Mouse (Mus musculus) spleen, adult 2 months (tissue): Measurements from ENCODE around the gene Map2k6. TPM values are rescaled to one million over a fixed set of nuclear protein-coding genes. Genes with fewer than 3 reads are reported as not detected.

Experiments
- DNase-seq, 2 experiments: peaks; one replicate each; pipeline versions ENCODE4 v3.0.0 to v3.0.0-alpha.2; 2012 to 2021; ENCODE audit warnings: low spot score in 2 of 2, low read depth in 1 of 2
- H3K27ac ChIP-seq: fragments of 200-500 bp; 2 replicates; pipeline ENCODE4 v1.5.1; 2012; ENCODE audit warnings: low read length, inconsistent platforms; ENCODE audit not compliant: insufficient read depth
- H3K27me3 ChIP-seq: fragments of 200-500 bp; 2 replicates; pipeline ENCODE4 v1.6.1; 2012; ENCODE audit warnings: mild to moderate bottlenecking, moderate library complexity, low read length, inconsistent platforms; ENCODE audit not compliant: control insufficient read depth, insufficient read depth
- H3K36me3 ChIP-seq: fragments of 200-500 bp; 2 replicates; pipeline ENCODE4 v1.6.1; 2012; ENCODE audit warnings: mild to moderate bottlenecking, low read length, inconsistent platforms; ENCODE audit not compliant: control insufficient read depth, insufficient read depth
- H3K4me1 ChIP-seq: fragments of 200-500 bp; 2 replicates; pipeline ENCODE4 v1.6.1; 2011; ENCODE audit warnings: inconsistent platforms; ENCODE audit not compliant: control insufficient read depth, insufficient read depth, insufficient read length
- H3K4me3 ChIP-seq: fragments of 200-500 bp; 2 replicates; pipeline ENCODE4 v1.5.1; 2011; ENCODE audit warnings: mild to moderate bottlenecking, inconsistent platforms; ENCODE audit not compliant: insufficient read depth, insufficient read length; ENCODE audit errors: extremely low read depth
- CTCF ChIP-seq: fragments of 200-500 bp; IDR thresholded peaks from 2 replicates; pipeline ENCODE4 v1.5.1; 2011; ENCODE audit warnings: mild to moderate bottlenecking, inconsistent platforms; ENCODE audit not compliant: insufficient read depth, insufficient read length, insufficient replicate concordance; ENCODE audit errors: extremely low read depth
- POLR2A ChIP-seq: fragments of 200-500 bp; IDR thresholded peaks from 2 replicates; pipeline ENCODE4 v1.6.1; 2011; ENCODE audit warnings: low read depth, low read length, inconsistent platforms
- WGBS: fragments of 180-500 bp; shearing (Covaris S2); methylation state at CpG from one replicate; pipeline ENCODE4 v1.1.7; 2018; 5-methylcytosine and 5-hydroxymethylcytosine counted together
- polyA plus RNA-seq: library from polyadenylated mRNA; depleted of rRNA; stranded (reverse); fragments of >200 nt; gene quantifications from 2 replicates; pipeline ENCODE4 v1.2.3, GENCODE M21; 2012

The Map2k6 gene
- polyA plus RNA-seq, 1 experiment = 2.1 TPM

DNA sequence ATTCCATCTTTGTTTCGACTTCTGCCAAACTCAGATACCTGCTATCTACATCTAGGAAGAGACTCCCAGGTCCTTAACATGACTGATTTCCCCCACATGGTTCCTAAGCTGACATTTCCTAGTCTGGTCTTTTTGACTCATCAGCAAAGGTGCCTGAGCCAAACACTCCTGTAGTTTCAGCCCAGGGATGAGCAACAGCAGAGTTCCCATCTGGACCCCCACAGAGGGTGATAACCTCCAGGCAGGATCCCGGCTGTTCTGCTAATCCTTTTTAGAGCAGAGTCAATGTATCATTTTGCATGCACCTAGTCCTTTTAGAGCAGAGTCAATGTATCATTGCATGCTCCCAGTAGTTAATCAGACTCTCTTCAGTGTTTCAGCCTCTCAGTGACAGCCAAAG is 82.5 kb downstream of the Map2k6 start:
- no peak for DNase-seq
- no peak overlapping the region for H3K27ac ChIP-seq
- TF ChIP-seq POLR2A = no peak
- no peak for TF ChIP-seq CTCF
- no peaks in the 10 kb centered on the region for H3K36me3 ChIP-seq
- H3K27me3 ChIP-seq = no peaks in the 10 kb centered on the region
- H3K4me1 ChIP-seq = peaks cover 5% of the 10 kb centered on the region; the same call in 1 of the 2 replicates
- H3K4me3 ChIP-seq = no peak overlapping the region
- WGBS = 99% methylated on average over 2 of the region's 2 CpGs

DNA sequence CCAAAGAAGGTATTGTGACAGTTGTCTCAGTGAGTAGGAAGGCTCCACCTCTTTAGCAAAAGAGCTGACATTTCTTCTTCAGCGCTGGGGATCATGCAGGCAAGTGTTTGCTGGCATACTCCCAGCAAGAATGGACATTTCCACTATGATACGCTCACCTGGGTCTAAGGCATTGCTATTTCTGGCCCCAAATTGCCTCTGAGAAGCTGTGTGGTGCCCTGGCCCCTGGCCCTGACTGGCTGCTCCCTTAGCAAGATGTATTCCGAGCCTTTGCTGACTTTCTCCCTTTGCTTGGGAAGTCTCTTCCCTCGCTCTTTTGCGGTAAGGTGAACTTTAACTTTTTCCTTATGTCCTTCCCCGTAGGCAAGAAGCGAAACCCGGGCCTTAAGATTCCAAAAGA is 83.3 kb downstream of the Map2k6 start:
- WGBS = 93% methylated on average over 8 of the region's 8 CpGs
- no peaks in the 10 kb centered on the region for H3K36me3 ChIP-seq
- DNase-seq = no peak

DNA sequence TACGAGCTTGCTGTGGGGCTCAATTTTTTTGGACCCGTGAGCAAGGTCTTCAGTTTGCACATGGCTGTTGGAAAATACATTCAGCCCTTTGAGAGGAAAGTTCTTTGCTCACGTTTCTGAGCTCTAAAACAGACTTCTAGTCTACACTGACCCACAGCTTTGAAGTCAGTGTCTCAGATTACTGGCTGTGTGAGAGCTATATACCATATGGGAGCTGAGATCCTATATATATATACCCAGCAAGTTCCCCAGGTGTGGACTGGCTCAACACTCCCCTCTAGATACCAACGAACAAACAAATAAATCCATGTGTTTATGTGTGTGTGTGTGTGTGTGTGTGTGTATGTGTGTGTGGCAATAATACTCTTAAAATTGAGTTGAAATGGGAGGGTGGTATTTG is 83.7 kb downstream of the Map2k6 start:
- Histone ChIP-seq H3K4me3 (no peak overlapping the region), H3K36me3 (no peaks in the 10 kb centered on the region), H3K27me3 (no peaks in the 10 kb centered on the region), H3K27ac (no peak overlapping the region), H3K4me1 (peaks cover 5% of the 10 kb centered on the region; the same call in 1 of the 2 replicates)
- TF ChIP-seq CTCF (no peak), POLR2A (no peak)
- 91% methylated on average over 4 of the region's 4 CpGs for WGBS
- no peak for DNase-seq

More for the DNA sequence above, 83.3 kb downstream of the Map2k6 start:
- no peak for TF ChIP-seq CTCF
- TF ChIP-seq POLR2A = no peak
- Histone ChIP-seq H3K4me1 (peaks cover 5% of the 10 kb centered on the region; the same call in 1 of the 2 replicates), H3K27me3 (no peaks in the 10 kb centered on the region), H3K27ac (no peak overlapping the region), H3K4me3 (no peak overlapping the region)

DNA sequence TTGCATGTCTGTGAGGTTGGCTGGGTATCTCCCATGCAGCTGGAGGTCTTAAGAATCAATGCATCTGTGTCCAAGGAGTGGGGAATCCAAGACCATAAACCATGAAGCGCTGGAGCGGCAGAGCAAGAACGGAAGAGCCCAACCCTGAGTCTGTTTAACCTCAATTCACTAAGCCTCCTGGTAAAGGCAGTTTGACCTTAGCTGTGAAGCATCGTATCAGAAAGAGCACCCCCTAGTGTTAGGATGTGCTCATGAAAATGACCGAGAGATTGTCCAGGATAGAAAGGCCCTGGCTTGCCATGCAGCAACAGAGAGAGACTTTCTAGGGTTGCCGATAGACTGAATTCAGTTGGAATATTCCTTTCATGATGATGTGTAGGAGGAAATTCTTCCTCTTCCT is 84.2 kb downstream of the Map2k6 start:
- DNase-seq = peak; percentile 27 to 36
- H3K27ac ChIP-seq = no peak overlapping the region
- H3K4me1 ChIP-seq = peaks cover 5% of the 10 kb centered on the region; the same call in 1 of the 2 replicates
- H3K4me3 ChIP-seq = no peak overlapping the region
- no peak for TF ChIP-seq POLR2A
- peak; percentile 46; the same call in 1 of the 2 replicates for TF ChIP-seq CTCF
- no peaks in the 10 kb centered on the region for H3K27me3 ChIP-seq
- H3K36me3 ChIP-seq = no peaks in the 10 kb centered on the region
- 13% methylated on average over 6 of the region's 6 CpGs for WGBS

DNA sequence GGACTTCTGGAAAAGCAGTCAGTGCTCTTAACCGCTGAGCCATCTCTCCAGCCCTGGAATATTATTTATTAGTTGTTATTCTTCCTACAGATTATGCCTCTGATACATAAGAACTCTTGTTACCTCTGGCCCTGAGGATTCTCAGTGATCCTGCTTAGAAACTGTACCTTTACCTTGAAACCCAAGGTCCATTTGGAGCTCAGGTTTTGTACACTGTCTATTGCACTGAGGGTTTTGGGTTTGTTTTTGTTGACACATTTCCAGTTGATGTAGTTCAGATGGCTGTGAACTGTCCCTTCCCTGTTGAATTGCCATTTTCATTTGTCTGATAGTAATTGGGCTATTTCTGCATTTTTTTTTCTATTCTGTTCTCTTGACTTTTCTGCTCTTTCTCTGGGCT is 85.5 kb downstream of the Map2k6 start:
- DNase-seq = no peak
- no peak for TF ChIP-seq CTCF
- TF ChIP-seq POLR2A = no peak
- no peaks in the 10 kb centered on the region for H3K27me3 ChIP-seq
- no peak overlapping the region for H3K27ac ChIP-seq
- no peaks in the 10 kb centered on the region; the same call in 1 of the 2 replicates for H3K4me1 ChIP-seq
- 97% methylated on average over 1 of the region's 1 CpGs for WGBS
- no peak overlapping the region for H3K4me3 ChIP-seq
- H3K36me3 ChIP-seq = no peaks in the 10 kb centered on the region

DNA sequence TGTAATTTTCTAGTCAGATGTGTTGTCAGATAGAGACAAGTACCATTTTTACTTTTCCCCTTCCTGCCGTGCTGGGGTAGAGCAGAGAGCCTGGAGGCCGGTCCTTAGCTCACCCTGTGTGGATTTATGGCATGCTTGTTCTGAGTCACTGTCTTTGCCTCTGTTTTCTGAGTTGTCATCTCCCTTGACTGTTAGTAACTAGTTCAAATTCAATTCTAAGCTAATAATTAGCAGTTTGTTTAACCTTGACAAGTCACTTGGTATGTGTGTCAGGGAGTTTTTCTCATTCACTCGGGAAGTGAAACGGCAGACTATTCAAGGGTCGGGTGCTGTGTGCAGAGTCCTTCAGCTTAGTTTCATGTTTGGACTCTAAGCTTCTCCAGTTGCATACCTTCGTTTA is 86.2 kb downstream of the Map2k6 start:
- WGBS = 89% methylated on average over 6 of the region's 6 CpGs
- no peak for TF ChIP-seq POLR2A
- TF ChIP-seq CTCF = no peak
- no peak for DNase-seq

DNA sequence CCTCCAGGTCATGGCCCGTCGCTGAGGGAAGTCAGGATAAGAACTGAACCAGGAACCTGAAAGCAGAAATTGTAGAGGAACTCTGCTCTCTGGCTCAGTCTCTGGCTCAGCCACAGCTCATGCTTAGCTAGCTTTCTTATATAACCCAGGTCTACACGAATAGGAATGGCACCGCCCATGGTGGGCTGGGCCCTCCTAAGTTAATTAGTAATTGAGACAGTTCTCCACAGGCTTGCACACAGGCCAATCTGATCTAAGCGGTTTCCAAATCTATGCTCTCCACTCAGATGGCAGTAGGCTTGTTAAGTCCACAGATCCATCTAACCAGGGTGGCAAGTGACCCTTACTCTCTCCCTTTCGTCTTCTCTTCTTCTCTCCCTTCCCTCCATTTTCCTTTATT is 88.9 kb downstream of the Map2k6 start:
- Histone ChIP-seq H3K27me3 (no peaks in the 10 kb centered on the region), H3K27ac (no peak overlapping the region), H3K4me3 (no peak overlapping the region), H3K36me3 (peaks cover 6% of the 10 kb centered on the region), H3K4me1 (no peaks in the 10 kb centered on the region)
- WGBS = 89% methylated on average over 6 of the region's 6 CpGs
- TF ChIP-seq CTCF (no peak), POLR2A (no peak)
- no peak for DNase-seq

More for the DNA sequence above, 86.2 kb downstream of the Map2k6 start:
- no peak overlapping the region for H3K4me3 ChIP-seq
- no peak overlapping the region for H3K27ac ChIP-seq
- H3K36me3 ChIP-seq = no peaks in the 10 kb centered on the region
- no peaks in the 10 kb centered on the region for H3K27me3 ChIP-seq
- H3K4me1 ChIP-seq = no peaks in the 10 kb centered on the region
